Mouse (Mus musculus): ENCODE data around the gene Grip1. TPM values are rescaled to one million over a fixed set of nuclear protein-coding genes. Genes with fewer than 3 reads are reported as not detected.

The Grip1 gene
- polyA plus RNA-seq, 1 experiment from 2014 or later = 0.55 TPM

- no peak overlapping the region for H3K4me2 ChIP-seq (ENCODE audit: low read depth, low read length)
- H3K4me3 ChIP-seq (ENCODE audit: low read depth, low read length) = no peak overlapping the region
- no peaks in the 10 kb centered on the region for H3K9me3 ChIP-seq (replicated peaks; ENCODE audit: control insufficient read depth, low read length)
- no peaks in the 10 kb centered on the region for H3K36me3 ChIP-seq (ENCODE audit: control insufficient read depth, insufficient read depth)
- 49% methylated on average over 6 of the region's 6 CpGs for WGBS (ENCODE audit: insufficient replicate concordance)
- no peaks in the 10 kb centered on the region for H3K4me1 ChIP-seq (ENCODE audit: control insufficient read depth, low read depth, low read length)
- H3K9ac ChIP-seq (ENCODE audit: low read depth, low read length) = no peak overlapping the region
- no peak for ATAC-seq (ENCODE audit: low read depth)
- H3K27me3 ChIP-seq (ENCODE audit: control insufficient read depth, insufficient read depth, low read depth, low read length) = no peaks in the 10 kb centered on the region
- no peak overlapping the region for H3K27ac ChIP-seq (ENCODE audit: low read length)
Measured at GRCm38 (mm10) chr10:119634544-119634943, 180.9 kb downstream of the Grip1 start.

- no peaks in the 10 kb centered on the region for H3K4me1 ChIP-seq (ENCODE audit: control insufficient read depth, low read depth, low read length)
- H3K4me2 ChIP-seq (ENCODE audit: low read depth, low read length) = no peak overlapping the region
- no peaks in the 10 kb centered on the region for H3K36me3 ChIP-seq (ENCODE audit: control insufficient read depth, insufficient read depth)
- no peaks in the 10 kb centered on the region for H3K9me3 ChIP-seq (replicated peaks; ENCODE audit: control insufficient read depth, low read length)
- no peak overlapping the region for H3K9ac ChIP-seq (ENCODE audit: low read depth, low read length)
- no peaks in the 10 kb centered on the region for H3K27me3 ChIP-seq (ENCODE audit: control insufficient read depth, insufficient read depth, low read depth, low read length)
- H3K4me3 ChIP-seq (ENCODE audit: low read depth, low read length) = no peak overlapping the region
- no peak for ATAC-seq (ENCODE audit: low read depth)
- H3K27ac ChIP-seq (ENCODE audit: low read length) = no peak overlapping the region
- WGBS (ENCODE audit: insufficient replicate concordance) = 58% methylated on average over 10 of the region's 10 CpGs
Measured at GRCm38 (mm10) chr10:119640534-119640933, 186.9 kb downstream of the Grip1 start.

DNA sequence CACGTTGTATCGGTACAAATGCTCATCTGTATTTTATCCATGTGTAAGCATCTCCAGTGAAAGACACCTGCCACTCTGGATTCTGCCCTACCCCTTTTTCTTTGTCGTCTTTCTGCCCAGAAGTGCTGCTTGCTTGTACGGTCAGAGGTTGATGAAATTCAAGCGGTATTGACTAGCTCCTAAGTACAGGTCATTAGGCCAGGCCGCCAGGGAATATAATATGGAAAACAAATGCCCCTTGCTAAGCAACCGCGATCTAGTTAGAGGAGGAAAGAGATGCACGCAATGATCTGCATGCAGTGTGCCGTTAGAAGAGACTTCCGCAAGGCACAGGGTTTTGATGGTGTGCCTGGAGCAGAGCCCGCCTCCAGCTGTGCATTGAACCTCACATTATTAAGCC is 187.4 kb downstream of the Grip1 start:
- H3K27ac ChIP-seq (ENCODE audit: low read length) = no peak overlapping the region
- no peaks in the 10 kb centered on the region for H3K9me3 ChIP-seq (replicated peaks; ENCODE audit: control insufficient read depth, low read length)
- H3K36me3 ChIP-seq (ENCODE audit: control insufficient read depth, insufficient read depth) = no peaks in the 10 kb centered on the region
- no peak overlapping the region for H3K9ac ChIP-seq (ENCODE audit: low read depth, low read length)
- ATAC-seq (ENCODE audit: low read depth) = no peak
- no peak overlapping the region for H3K4me2 ChIP-seq (ENCODE audit: low read depth, low read length)
- 72% methylated on average over 12 of the region's 12 CpGs for whole genome bisulfite sequencing (ENCODE audit: insufficient replicate concordance)
- no peaks in the 10 kb centered on the region for H3K4me1 ChIP-seq (ENCODE audit: control insufficient read depth, low read depth, low read length)
- H3K4me3 ChIP-seq (ENCODE audit: low read depth, low read length) = no peak overlapping the region
- H3K27me3 ChIP-seq (ENCODE audit: control insufficient read depth, insufficient read depth, low read depth, low read length) = no peaks in the 10 kb centered on the region

DNA sequence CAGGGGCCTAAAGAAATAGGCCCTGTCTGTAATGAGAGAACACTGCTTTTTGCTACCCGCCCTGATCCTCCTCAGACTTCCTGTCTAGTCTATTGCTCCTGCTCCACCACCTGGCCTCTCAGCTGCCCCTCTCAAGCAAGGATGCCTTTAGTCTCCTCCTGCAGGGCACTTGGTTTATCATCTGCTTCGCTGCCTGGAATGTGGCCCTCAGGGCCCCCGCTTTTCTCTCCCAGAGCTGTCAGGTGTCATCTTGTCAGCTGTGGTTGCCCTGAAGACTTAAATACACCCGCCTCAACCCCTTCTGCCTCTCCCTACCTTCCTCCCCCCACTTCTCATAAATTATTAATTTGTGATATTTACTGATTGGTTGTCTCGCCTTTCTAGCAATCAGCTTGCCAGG is 190.7 kb downstream of the Grip1 start:
- H3K4me2 ChIP-seq (ENCODE audit: low read depth, low read length) = no peak overlapping the region
- 46% methylated on average over 5 of the region's 5 CpGs for WGBS (ENCODE audit: insufficient replicate concordance)
- no peaks in the 10 kb centered on the region for H3K27me3 ChIP-seq (ENCODE audit: control insufficient read depth, insufficient read depth, low read depth, low read length)
- no peaks in the 10 kb centered on the region for H3K9me3 ChIP-seq (replicated peaks; ENCODE audit: control insufficient read depth, low read length)
- H3K36me3 ChIP-seq (ENCODE audit: control insufficient read depth, insufficient read depth) = no peaks in the 10 kb centered on the region
- H3K27ac ChIP-seq (ENCODE audit: low read length) = no peak overlapping the region
- H3K4me1 ChIP-seq (ENCODE audit: control insufficient read depth, low read depth, low read length) = no peaks in the 10 kb centered on the region
- ATAC-seq (ENCODE audit: low read depth) = no peak
- H3K9ac ChIP-seq (ENCODE audit: low read depth, low read length) = no peak overlapping the region
- no peak overlapping the region for H3K4me3 ChIP-seq (ENCODE audit: low read depth, low read length)

- 54% methylated on average over 29 of the region's 29 CpGs for WGBS (ENCODE audit: insufficient replicate concordance)
- H3K4me2 ChIP-seq (ENCODE audit: low read depth, low read length) = no peak overlapping the region
- ATAC-seq (ENCODE audit: low read depth) = no peak
- no peaks in the 10 kb centered on the region for H3K9me3 ChIP-seq (replicated peaks; ENCODE audit: control insufficient read depth, low read length)
- H3K27me3 ChIP-seq (ENCODE audit: control insufficient read depth, insufficient read depth, low read depth, low read length) = no peaks in the 10 kb centered on the region
- no peak overlapping the region for H3K9ac ChIP-seq (ENCODE audit: low read depth, low read length)
- H3K36me3 ChIP-seq (ENCODE audit: control insufficient read depth, insufficient read depth) = no peaks in the 10 kb centered on the region
- no peaks in the 10 kb centered on the region for H3K4me1 ChIP-seq (ENCODE audit: control insufficient read depth, low read depth, low read length)
- no peak overlapping the region for H3K27ac ChIP-seq (ENCODE audit: low read length)
- no peak overlapping the region for H3K4me3 ChIP-seq (ENCODE audit: low read depth, low read length)
Measured at GRCm38 (mm10) chr10:119646500-119647439, 193.1 kb downstream of the Grip1 start.

DNA sequence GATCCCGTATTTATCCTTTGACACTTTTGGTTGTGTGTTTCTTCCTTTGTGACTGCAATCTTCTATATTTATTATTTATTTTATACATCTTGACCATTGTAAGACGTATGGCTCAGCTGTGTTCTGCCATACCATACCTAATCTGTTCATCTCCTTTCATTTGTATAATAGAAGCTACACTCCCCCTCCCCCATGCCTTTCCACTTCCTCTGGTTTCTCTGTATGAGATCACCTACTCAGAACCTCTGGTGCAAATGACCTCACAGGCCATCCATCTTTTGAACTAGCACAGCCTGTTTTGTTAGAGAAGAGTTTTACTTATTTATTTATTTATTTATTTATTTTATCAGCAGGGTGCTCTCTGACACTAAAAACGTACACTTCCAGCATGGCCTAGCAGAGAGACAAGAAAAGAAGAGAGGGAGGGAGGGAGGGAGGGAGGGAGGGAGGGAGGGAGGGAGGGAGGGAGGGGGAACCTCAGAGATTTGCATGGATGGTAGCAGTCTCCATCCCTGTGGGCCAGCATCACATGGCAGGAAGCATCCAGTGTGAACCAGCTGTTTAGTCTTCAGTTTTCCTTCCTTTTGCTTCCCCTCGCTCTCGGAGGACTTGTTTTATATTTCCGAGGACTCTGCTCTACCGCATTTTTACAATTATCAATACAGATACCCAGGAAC is 207.2 kb downstream of the Grip1 start:
- Histone ChIP-seq H3K4me1 (ENCODE audit: control insufficient read depth, low read depth, low read length) (no peaks in the 10 kb centered on the region), H3K4me3 (ENCODE audit: low read depth, low read length) (no peak overlapping the region), H3K27ac (ENCODE audit: low read length) (no peak overlapping the region), H3K27me3 (ENCODE audit: control insufficient read depth, insufficient read depth, low read depth, low read length) (no peaks in the 10 kb centered on the region), H3K36me3 (ENCODE audit: control insufficient read depth, insufficient read depth) (no peaks in the 10 kb centered on the region), H3K4me2 (ENCODE audit: low read depth, low read length) (no peak overlapping the region), H3K9ac (ENCODE audit: low read depth, low read length) (no peak overlapping the region), H3K9me3 (replicated peaks; ENCODE audit: control insufficient read depth, low read length) (peaks cover 3% of the 10 kb centered on the region; the same call in 1 of the 2 replicates)
- WGBS (ENCODE audit: insufficient replicate concordance) = 54% methylated on average over 7 of the region's 7 CpGs
- no peak for ATAC-seq (ENCODE audit: low read depth)

GRCm38 (mm10) chr10:119663586-119663985 is 210.0 kb downstream of the Grip1 start:
- no peak overlapping the region for H3K4me2 ChIP-seq (ENCODE audit: low read depth, low read length)
- no peak for ATAC-seq (ENCODE audit: low read depth)
- no peaks in the 10 kb centered on the region for H3K4me1 ChIP-seq (ENCODE audit: control insufficient read depth, low read depth, low read length)
- no peak overlapping the region for H3K4me3 ChIP-seq (ENCODE audit: low read depth, low read length)
- no peak overlapping the region for H3K27ac ChIP-seq (ENCODE audit: low read length)
- no peaks in the 10 kb centered on the region for H3K27me3 ChIP-seq (ENCODE audit: control insufficient read depth, insufficient read depth, low read depth, low read length)
- H3K9ac ChIP-seq (ENCODE audit: low read depth, low read length) = no peak overlapping the region
- WGBS (ENCODE audit: insufficient replicate concordance) = 70% methylated on average over 9 of the region's 9 CpGs
- no peaks in the 10 kb centered on the region for H3K36me3 ChIP-seq (ENCODE audit: control insufficient read depth, insufficient read depth)
- no peaks in the 10 kb centered on the region for H3K9me3 ChIP-seq (replicated peaks; ENCODE audit: control insufficient read depth, low read length)

DNA sequence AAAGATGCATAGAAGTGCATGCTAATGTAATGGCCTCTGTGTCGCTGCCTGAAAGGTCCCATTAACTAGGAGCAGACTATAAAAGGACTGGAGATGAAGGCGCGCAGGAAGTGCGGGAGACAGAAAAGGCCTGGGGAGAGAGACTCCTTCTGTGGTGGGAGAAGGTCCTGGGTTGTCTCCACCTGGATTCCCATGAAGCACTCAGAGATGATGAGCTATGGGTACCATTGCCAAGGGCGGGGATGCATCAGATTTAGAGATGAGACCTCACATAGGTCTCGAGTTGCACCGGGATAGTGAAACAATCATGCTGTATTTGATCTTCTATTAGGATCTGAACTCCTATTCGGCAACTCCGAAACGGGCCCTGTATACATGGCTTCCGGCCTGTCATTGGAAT is 212.8 kb downstream of the Grip1 start:
- Histone ChIP-seq H3K4me2 (ENCODE audit: low read depth, low read length) (no peak overlapping the region), H3K27ac (ENCODE audit: low read length) (no peak overlapping the region), H3K27me3 (ENCODE audit: control insufficient read depth, insufficient read depth, low read depth, low read length) (no peaks in the 10 kb centered on the region), H3K4me3 (ENCODE audit: low read depth, low read length) (no peak overlapping the region), H3K9ac (ENCODE audit: low read depth, low read length) (no peak overlapping the region), H3K9me3 (replicated peaks; ENCODE audit: control insufficient read depth, low read length) (no peaks in the 10 kb centered on the region), H3K4me1 (ENCODE audit: control insufficient read depth, low read depth, low read length) (no peaks in the 10 kb centered on the region), H3K36me3 (ENCODE audit: control insufficient read depth, insufficient read depth) (no peaks in the 10 kb centered on the region)
- WGBS (ENCODE audit: insufficient replicate concordance) = 71% methylated on average over 11 of the region's 11 CpGs
- ATAC-seq (ENCODE audit: low read depth) = no peak

- ATAC-seq (ENCODE audit: low read depth) = no peak
- Histone ChIP-seq H3K27ac (ENCODE audit: low read length) (no peak overlapping the region), H3K4me1 (ENCODE audit: control insufficient read depth, low read depth, low read length) (no peaks in the 10 kb centered on the region), H3K27me3 (ENCODE audit: control insufficient read depth, insufficient read depth, low read depth, low read length) (no peaks in the 10 kb centered on the region), H3K9me3 (replicated peaks; ENCODE audit: control insufficient read depth, low read length) (no peaks in the 10 kb centered on the region), H3K4me2 (ENCODE audit: low read depth, low read length) (no peak overlapping the region), H3K9ac (ENCODE audit: low read depth, low read length) (no peak overlapping the region), H3K36me3 (ENCODE audit: control insufficient read depth, insufficient read depth) (no peaks in the 10 kb centered on the region), H3K4me3 (ENCODE audit: low read depth, low read length) (no peak overlapping the region)
- WGBS (ENCODE audit: insufficient replicate concordance) = 37% methylated on average over 7 of the region's 7 CpGs
Measured at GRCm38 (mm10) chr10:119670456-119670855, 216.8 kb downstream of the Grip1 start.

All from liver, embryonic 16.5 days (tissue).